Mouse (Mus musculus): ENCODE measurements around the gene Nckipsd.

DNA sequence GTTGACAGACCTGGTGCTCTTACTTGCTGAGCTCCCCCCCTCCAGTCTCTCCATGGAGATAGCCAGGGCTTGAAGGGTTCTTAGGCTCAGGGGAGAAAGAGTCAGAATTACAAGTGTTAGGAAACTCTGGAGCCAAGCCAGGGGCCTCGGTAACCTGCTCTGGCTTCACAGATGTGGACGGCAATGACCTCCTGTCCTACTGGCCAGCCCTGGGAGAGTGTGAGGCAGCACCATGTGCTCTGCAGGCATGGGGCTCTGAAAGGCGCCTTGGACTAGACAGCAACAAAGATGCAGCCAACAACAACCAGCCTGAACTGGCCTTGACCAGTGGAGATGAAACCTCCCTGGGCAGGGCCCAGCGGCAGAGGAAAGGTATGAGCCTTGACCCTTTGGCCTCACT lies 39.2 kb downstream of the Nckipsd start:
- TF ChIP-seq POLR2A (IDR thresholded peaks at IDR 0.05; ENCODE audit: borderline replicate concordance, low read depth, low read length) (no peak), CTCF (IDR thresholded peaks at IDR 0.05; ENCODE audit: low read depth, low read length) (no peak)

Data from bone marrow macrophage, adult 2 months (primary cell).